Mouse (Mus musculus) lung, adult 2 months (tissue): ENCODE results near the gene Olfr31.

Experiments used
- CTCF ChIP-seq: fragments of 200-500 bp; IDR thresholded peaks from 2 replicates; pipeline ENCODE4 v1.5.1; 2011; ENCODE audit warnings: mild to moderate bottlenecking, low read length, control low read depth; ENCODE audit not compliant: insufficient read depth
- POLR2A ChIP-seq: fragments of 200-500 bp; IDR thresholded peaks from 2 replicates; pipeline ENCODE4 v1.6.1; 2011; ENCODE audit warnings: low read depth, mild to moderate bottlenecking, control low read depth, low read length, borderline replicate concordance; ENCODE audit errors: extremely low read depth

GRCm38 (mm10) chr14:14322528-14322927, at the start of gene Olfr31:
- TF ChIP-seq CTCF (no peak), POLR2A (no peak)
